Mouse (Mus musculus) fat pad, adult 2 months (tissue): ENCODE measurements around the gene Gm11437.

Source experiments
- DNase-seq: peaks from one replicate; pipeline ENCODE4 v3.0.0-alpha.2; 2011; ENCODE audit warnings: low read depth, low spot score; ENCODE audit errors: extremely low read depth

Gene Gm11437

GRCm38 (mm10) chr11:84145201-84145798 is 22.0 kb downstream of the Gm11437 start:
- no peak for DNase-seq

DNA sequence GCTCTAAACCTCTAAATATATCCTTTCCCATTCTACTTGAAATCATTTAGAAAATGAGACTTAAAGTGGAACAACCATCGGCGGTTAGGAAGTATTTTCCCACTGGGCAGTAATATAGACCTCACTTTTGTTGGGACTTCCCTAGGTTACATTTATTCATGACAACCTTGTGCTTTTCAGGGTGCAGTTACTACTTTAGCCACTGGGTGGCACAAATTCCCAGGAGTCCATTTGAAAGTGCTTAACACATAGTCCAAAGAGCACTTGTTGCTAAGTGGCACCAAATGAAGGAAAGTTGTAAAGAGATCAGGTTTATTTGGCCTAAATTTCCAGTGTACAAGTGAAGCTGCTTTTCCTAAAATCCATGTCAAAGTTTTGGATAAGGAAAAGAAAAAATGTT is 25.5 kb downstream of the Gm11437 start:
- DNase-seq, result no peak

GRCm38 (mm10) chr11:84136453-84136852 is 30.8 kb downstream of the Gm11437 start:
- no peak for DNase-seq

- no peak for DNase-seq
Observed at GRCm38 (mm10) chr11:84134331-84134860, 32.9 kb downstream of the Gm11437 start.

DNA sequence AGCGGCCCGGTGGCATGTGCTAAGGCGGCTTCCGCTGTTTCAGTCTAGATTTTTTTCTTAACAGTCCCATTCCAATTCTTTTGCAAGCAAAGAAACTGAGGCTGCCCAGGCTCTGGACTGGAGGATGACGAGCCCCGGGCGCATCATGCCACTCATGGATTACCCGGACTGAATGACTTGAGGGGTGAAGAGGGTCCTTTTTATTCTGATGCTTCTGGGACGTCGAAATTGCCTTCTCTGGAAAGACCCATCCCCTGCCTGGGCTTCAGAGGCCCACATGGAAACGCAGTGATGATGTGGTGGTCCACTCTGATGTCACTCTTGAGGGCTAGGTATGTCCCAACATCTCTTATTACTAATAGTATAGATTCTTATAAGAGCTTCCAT is 37.5 kb downstream of the Gm11437 start:
- no peak for DNase-seq

DNA sequence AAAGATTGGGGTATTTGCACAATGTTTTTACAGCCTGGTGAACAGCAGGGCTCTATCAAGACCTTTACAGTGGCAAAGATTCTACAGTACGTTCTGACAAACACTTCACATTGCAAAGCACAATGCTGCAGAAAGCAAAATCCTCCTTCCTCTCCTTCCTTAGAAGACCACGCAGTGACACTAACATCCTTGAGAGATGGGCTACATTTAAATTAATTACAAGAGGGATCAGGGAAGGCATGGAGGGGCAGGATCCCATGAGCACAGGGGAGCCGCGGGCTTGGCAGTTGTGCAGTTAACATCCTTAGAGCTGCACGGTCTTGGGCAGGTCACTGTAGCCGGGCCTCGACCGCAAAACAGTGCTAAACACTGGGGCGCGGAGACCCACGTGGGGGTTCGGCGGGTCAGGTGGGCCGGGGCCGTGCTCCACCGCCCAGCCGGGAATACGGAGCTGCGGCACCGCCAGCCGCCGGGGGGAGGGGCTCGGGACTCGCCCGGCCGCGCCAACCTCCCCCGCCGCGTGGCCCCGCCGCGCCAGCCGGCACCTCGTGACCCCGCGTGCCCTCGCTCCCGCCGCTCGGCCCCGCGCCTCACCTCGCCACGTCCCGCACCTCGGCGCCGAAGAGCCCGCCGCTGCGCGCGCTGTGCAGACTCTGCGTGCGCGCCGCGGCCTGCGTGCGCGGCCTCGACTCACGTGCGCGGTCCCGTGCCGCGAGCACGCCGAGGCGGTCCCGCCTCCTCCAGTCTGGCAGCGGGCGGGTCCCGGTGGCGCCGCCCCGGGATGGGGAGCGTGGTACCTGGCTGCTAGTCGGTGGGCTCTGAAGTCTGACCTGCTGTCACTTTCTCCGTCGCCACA is 38.1 kb downstream of the Gm11437 start, which contains the start of the genes Tada2a and Acaca:
Gene Tada2a, minus strand, starts transcription at position 658 of the 856 bp plus-strand sequence.
Gene Acaca, plus strand, starts transcription at position 730 of the 856 bp plus-strand sequence.
- no peak for DNase-seq

DNA sequence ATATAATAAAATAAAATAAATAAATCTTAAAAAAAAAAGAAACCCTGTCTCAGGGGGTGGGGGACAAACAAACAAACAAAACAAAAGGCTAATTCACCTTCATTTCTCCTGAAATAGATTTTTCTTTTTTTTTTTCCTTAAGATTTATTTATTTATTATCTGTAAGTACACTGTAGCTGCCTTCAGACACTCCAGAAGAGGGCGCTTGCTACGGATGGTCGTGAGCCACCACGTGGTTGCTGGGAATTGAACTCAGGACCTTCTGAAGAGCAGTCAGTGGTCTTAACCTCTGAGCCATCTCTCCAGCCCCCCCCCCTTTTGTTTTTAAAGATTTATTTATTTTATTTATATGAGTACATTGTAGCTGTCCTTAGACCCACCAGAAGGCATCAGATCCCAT is 39.3 kb downstream of the Gm11437 start:
- no peak for DNase-seq

DNA sequence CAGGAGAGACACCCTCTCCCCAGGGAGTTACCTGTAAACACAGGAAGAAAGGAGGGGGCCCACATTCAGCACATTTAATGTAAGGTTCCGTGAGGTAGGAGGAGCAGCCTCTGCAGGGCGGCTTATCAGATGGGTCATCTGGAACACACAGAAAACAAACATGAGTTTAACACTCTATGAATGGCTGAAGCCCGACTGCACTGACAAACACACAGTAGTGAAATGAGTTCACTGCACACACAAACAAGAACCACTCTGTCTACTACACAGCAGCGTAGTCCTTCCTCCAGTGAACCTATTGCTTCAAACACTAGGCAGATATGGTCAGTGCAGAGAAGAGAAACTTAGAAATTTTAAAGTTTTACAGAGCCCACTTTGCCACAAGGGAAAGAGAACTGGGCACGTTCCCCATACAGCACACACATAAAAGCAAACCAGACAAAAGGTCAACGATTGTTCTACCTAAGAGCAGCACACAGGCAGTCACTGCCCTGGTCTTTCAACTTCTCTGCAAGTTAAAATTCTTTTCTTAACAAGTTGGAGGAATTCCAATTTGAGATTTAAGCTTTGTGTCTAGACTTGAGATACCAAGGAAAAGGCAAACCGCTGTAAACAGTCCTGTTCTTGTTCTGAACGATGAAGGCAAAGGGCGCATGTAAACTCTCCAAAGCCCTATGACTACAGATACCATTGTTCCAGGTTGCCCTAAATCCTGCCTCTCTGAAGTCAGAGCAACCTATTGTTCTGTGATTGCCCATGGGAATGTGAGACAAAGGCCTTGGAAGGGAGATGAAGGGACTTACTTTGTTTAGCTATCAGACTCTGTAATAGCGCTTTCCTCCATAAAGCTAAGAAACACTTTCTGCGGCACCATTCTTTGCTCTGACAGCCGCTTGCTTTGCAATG is 46.0 kb downstream of the Gm11437 start:
- DNase-seq, result no peak

DNA sequence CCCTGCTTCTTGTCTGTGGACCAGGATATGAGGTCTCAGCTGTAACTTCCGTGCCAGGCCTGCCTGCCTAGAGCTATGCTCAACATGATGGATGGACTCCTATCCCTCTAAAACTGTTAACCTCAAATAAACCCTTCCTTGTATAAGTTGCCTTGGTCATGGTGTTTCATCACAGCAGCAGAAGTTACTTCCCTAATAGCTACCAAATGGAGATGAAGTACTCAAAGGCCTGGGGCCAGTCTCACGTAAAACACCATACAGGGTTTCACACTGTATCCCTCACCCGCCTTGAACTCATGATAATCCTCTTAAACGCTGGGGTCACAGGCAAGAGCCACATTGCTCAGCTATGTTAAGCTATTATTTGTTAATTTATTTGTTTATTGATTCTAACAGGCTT is 49.8 kb downstream of the Gm11437 start:
- no peak for DNase-seq

- no peak for DNase-seq
Observed at GRCm38 (mm10) chr11:84116221-84116620, 51.1 kb downstream of the Gm11437 start.

DNA sequence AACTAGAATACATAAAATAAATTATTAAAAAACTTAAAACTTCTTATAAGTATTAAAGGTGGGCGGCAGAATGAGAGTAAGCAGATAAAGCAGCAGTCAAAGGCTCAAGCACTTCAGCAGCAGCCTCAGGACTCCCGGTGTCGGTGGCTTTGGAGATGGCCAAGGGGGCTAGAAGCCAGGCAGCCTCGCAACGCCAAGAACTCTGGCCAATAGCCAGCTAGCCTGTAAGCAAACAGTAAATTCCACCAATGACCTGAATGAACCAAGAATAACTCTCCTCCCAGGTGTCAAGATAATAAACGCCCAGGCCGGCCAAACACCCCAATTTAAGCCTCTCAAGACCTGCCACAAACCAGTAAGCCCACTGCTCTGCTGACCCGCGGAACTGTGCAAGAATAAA is 51.6 kb downstream of the Gm11437 start:
- no peak for DNase-seq

DNA sequence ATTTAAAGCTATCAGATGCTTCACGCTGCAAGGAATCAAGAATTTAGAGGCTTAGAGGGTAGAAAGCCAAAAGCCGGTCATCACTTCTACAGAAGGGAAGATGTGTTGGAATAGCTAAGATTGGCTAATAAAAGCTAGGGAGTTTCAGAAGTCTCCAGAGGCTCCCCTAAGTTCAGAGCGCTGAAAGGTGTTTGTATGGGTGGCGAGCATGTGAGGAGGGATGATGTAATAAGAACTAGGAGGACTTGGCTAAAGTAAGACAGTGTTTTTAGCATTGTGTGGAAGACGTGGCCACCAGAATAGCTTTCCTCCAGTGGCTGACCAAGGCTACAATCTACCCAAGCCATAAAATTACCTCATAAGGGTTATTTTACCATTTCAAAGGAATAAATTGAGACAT is 53.7 kb downstream of the Gm11437 start:
- DNase-seq, result no peak

DNA sequence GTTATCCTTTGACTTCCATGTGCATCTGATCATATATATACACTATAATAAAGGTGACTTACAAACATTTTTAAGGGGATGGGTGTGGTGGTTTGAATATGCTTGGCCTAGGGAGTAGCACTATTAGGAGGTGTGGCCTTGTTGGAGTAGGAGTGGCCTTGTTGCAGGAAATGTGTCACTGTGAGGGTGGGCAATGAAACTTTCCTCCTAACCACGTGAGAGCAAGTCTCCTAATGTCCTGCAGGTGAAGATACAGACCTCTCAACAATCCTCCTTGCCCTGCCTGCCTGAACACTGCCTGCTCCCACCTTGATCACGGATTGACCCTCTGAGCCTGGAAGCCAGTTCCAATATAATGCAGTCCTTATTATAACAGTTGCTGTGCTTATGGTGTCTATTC is 60.1 kb downstream of the Gm11437 start:
- no peak for DNase-seq

- no peak for DNase-seq
Observed at GRCm38 (mm10) chr11:84104036-84104435, 63.2 kb downstream of the Gm11437 start.

DNA sequence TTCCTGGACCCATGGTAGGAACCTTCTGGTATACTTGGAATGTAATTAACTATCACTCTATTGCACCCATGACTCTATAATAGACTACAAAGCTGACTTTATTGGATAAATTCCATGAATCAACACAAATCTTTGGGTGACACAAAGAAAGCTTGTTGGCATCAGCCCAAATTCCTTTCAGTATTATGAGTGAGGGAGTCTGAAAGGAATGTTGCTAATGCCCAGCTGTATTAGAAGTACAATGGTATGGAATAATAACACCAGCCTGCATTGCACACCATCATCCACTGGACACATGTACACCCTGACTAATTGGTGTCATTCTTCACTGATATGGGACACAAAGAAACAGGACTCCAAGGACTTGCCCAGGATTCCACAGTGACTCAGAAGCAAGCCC is 66.1 kb downstream of the Gm11437 start:
- no peak for DNase-seq
